Mouse (Mus musculus): ENCODE measurements at regions not wholly inside any gene's neighbourhood (a gene's known extent, or its start where the extent isn't known, plus 50 kb on each side); places are given as distances from the start of the nearest gene placed in this dataset.

DNA sequence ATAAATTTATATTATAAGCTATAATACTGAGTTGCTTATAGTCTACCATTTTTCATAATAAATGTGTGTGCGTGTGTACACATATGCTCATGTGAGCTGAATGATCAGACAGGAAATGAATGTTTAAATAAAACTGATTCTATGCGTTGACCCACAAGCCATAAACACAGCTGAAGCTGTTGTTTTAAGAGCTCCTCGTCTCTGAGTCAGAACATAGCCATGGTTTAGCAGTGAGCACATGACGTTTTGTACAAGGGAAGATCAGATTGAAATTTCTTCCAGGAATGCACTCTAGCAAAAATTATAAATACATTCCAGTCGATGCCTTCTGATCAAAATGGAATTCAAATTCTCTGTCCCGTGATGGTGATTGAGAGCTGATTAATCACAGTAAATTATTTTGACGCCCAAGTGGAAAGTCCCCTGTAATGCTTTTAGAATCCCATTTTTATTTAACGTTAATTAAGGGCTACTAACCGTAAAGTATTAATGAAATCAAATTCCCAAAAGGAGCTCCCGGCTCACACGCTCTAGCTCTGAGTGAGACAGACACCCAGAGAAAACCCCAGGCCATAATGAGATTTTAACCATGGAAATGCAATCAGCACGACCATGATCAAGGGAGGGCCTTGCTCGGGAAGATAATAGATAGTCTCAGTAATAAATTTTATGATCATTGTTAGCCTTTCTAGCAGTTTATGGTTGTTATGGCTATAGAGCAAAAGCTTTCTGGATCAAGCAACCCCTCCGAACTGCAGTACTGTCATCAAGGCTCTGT, 402.0 kb downstream of the Wdr11 start:
- no peak for TF ChIP-seq EP300 (IDR thresholded peaks at IDR 0.05; ENCODE audit: insufficient read depth, low read depth, low read length)
- TF ChIP-seq POLR2A (IDR thresholded peaks at IDR 0.05; ENCODE audit: insufficient read depth, low read depth, low read length): no peak
- no peak for TF ChIP-seq CTCF (IDR thresholded peaks at IDR 0.05)

Data from heart, adult 2 months (tissue).